ENCODE assay signal across 11 mouse cellular contexts in the genomic region with DNA sequence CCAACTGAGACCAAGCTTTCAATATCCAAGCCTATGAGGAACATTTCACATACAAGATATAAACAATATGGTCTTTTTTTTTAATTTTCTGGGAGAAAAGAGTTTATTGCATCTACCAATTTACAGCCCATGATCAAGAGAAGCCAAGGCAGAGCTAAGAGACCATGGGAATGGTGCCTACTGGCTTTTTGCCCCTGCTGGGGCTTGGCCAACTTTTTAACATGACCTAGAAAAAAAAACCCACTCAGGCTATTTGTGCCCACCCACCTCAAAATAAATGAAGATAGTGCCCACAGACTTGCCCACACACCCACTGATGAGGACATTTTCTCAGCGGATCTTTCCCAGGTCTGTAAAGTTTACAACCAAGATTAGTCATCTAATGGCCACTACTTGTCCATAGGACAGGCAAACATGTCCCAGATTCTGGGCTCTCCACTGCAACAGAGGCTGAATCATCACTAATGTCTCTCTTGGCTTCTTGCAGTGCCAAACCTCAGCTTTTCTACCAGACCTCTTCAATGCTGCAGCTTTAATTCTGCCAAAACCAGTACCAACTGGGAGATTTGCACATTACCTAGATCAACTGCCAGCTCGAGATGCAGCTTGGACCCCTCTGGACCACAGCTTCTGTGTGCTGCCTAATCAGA.
"Had no signal": no experiment of that assay in that cellular context is flagged by ENCODE, and none has a peak within 500 bp of the region (broad histone marks: within the 10 kb centered on the region; RNA-seq: fewer than 3 reads in every experiment).

No protein-coding gene starts in this region.

- H3K27me3 ChIP-seq: kidney, embryonic 15.5 days; limb, embryonic 13.5 days; midbrain, embryonic 12.5 days; neural tube, embryonic 15.5 days had no signal

- H3K4me1 ChIP-seq: kidney, embryonic 15.5 days; limb, embryonic 13.5 days; midbrain, embryonic 12.5 days; neural tube, embryonic 15.5 days had no signal

- H3K4me2 ChIP-seq: kidney, embryonic 15.5 days; limb, embryonic 13.5 days; midbrain, embryonic 12.5 days; neural tube, embryonic 15.5 days had no signal

- H3K27ac ChIP-seq: kidney, embryonic 15.5 days; limb, embryonic 13.5 days; liver, embryonic 14.5 days; midbrain, embryonic 12.5 days; neural tube, embryonic 15.5 days had no signal

- H3K9me3 ChIP-seq: kidney, embryonic 15.5 days; limb, embryonic 13.5 days; midbrain, embryonic 12.5 days; neural tube, embryonic 15.5 days had no signal

- H3K4me3 ChIP-seq: kidney, embryonic 15.5 days; limb, embryonic 13.5 days; midbrain, embryonic 12.5 days; neural tube, embryonic 15.5 days had no signal

- DNase-seq: kidney, postnatal 14 days; layer of hippocampus, postnatal 36 days; lung, adult 18-20 months; spleen, adult 18-20 months; thymus, adult 18-20 months; thymus, postnatal 14 days had no signal

- H3K9ac ChIP-seq: kidney, embryonic 15.5 days; limb, embryonic 13.5 days; liver, embryonic 14.5 days; midbrain, embryonic 12.5 days; neural tube, embryonic 15.5 days had no signal

- H3K36me3 ChIP-seq: kidney, embryonic 15.5 days; limb, embryonic 13.5 days; midbrain, embryonic 12.5 days; neural tube, embryonic 15.5 days had no signal
